Mouse (Mus musculus) liver, postnatal 0 days (tissue): ENCODE data around the gene Gpr108.

Experiments used
- CTCF ChIP-seq: sonication (generic); IDR thresholded peaks from 2 replicates; pipeline ENCODE4 v1.5.1; 2016; ENCODE audit warnings: antibody characterized with exemption, low read depth
- EP300 ChIP-seq: IDR thresholded peaks from 2 replicates; pipeline ENCODE4 v1.6.1; 2016; ENCODE audit warnings: antibody characterized with exemption, low read depth, mild to moderate bottlenecking

- TF ChIP-seq CTCF (no peak), EP300 (no peak)
Measured at GRCm38 (mm10) chr17:57251431-57251830, 3.2 kb upstream of the Gpr108 start.
